Mouse (Mus musculus): ENCODE results near the gene Olfm2. TPM values are rescaled to one million over a fixed set of nuclear protein-coding genes. Genes with fewer than 3 reads are reported as not detected.

Olfm2 gene
- 0.20 and 0.25 TPM in 2 replicates for polyA plus RNA-seq (2015; fragmentation: Nextera tagmentation; extraction: Ambion mirVana)

GRCm38 (mm10) chr9:20746017-20746660 is at the start of gene Olfm2:
TSS of gene Olfm2 (minus strand) at chr9:20746349.
- Histone ChIP-seq H3K4me1 (ENCODE audit: control insufficient read depth, low read depth, low read length) (peaks cover 13% of the 10 kb centered on the region), H3K9ac (ENCODE audit: low read depth, low read length) (no peak within 1 kb of the TSS), H3K27me3 (ENCODE audit: control insufficient read depth, insufficient read depth, low read depth, low read length) (peaks cover 54% of the 10 kb centered on the region), H3K27ac (ENCODE audit: low read length) (no peak within 1 kb of the TSS), H3K4me3 (ENCODE audit: low read depth, low read length) (peak within 1 kb of the TSS; percentile 37), H3K4me2 (ENCODE audit: low read depth, low read length) (peak within 1 kb of the TSS; percentile 56), H3K36me3 (ENCODE audit: control insufficient read depth, insufficient read depth) (no peaks in the 10 kb centered on the region), H3K9me3 (replicated peaks; ENCODE audit: control insufficient read depth, low read length) (no peaks in the 10 kb centered on the region)
- under 1% methylated on average over 44 of the region's 50 CpGs for WGBS (ENCODE audit: insufficient replicate concordance)
- ATAC-seq (ENCODE audit: low read depth) = peak; percentile 35; the same call in 1 of the 2 replicates

GRCm38 (mm10) chr9:20794108-20794806 is 48.1 kb upstream of the Olfm2 start:
- Histone ChIP-seq H3K4me2 (ENCODE audit: low read depth, low read length) (no peak overlapping the region), H3K4me3 (ENCODE audit: low read depth, low read length) (no peak overlapping the region), H3K27ac (ENCODE audit: low read length) (no peak overlapping the region), H3K9ac (ENCODE audit: low read depth, low read length) (no peak overlapping the region), H3K36me3 (ENCODE audit: control insufficient read depth, insufficient read depth) (no peaks in the 10 kb centered on the region), H3K4me1 (ENCODE audit: control insufficient read depth, low read depth, low read length) (no peaks in the 10 kb centered on the region), H3K9me3 (replicated peaks; ENCODE audit: control insufficient read depth, low read length) (no peaks in the 10 kb centered on the region), H3K27me3 (ENCODE audit: control insufficient read depth, insufficient read depth, low read depth, low read length) (no peaks in the 10 kb centered on the region)
- 12% methylated on average over 7 of the region's 7 CpGs for WGBS (ENCODE audit: insufficient replicate concordance)
- ATAC-seq (ENCODE audit: low read depth) = no peak

- no peak for ATAC-seq (ENCODE audit: low read depth)
- Histone ChIP-seq H3K9me3 (replicated peaks; ENCODE audit: control insufficient read depth, low read length) (0 out of 2 replicates have a peak, but pooled peaks cover 3% of the 10 kb centered on the region), H3K36me3 (ENCODE audit: control insufficient read depth, insufficient read depth) (no peaks in the 10 kb centered on the region), H3K4me2 (ENCODE audit: low read depth, low read length) (no peak overlapping the region), H3K4me3 (ENCODE audit: low read depth, low read length) (no peak overlapping the region), H3K4me1 (ENCODE audit: control insufficient read depth, low read depth, low read length) (no peaks in the 10 kb centered on the region), H3K9ac (ENCODE audit: low read depth, low read length) (no peak overlapping the region), H3K27ac (ENCODE audit: low read length) (no peak overlapping the region), H3K27me3 (ENCODE audit: control insufficient read depth, insufficient read depth, low read depth, low read length) (no peaks in the 10 kb centered on the region)
- 61% methylated on average over 3 of the region's 3 CpGs for WGBS (ENCODE audit: insufficient replicate concordance)
Observed at GRCm38 (mm10) chr9:20790345-20790744, 44.2 kb upstream of the Olfm2 start.

- Histone ChIP-seq H3K9me3 (replicated peaks; ENCODE audit: control insufficient read depth, low read length) (0 out of 2 replicates have a peak, but pooled peaks cover 3% of the 10 kb centered on the region), H3K36me3 (ENCODE audit: control insufficient read depth, insufficient read depth) (no peaks in the 10 kb centered on the region), H3K4me3 (ENCODE audit: low read depth, low read length) (no peak overlapping the region), H3K4me2 (ENCODE audit: low read depth, low read length) (no peak overlapping the region), H3K4me1 (ENCODE audit: control insufficient read depth, low read depth, low read length) (no peaks in the 10 kb centered on the region), H3K9ac (ENCODE audit: low read depth, low read length) (no peak overlapping the region), H3K27ac (ENCODE audit: low read length) (no peak overlapping the region), H3K27me3 (ENCODE audit: control insufficient read depth, insufficient read depth, low read depth, low read length) (no peaks in the 10 kb centered on the region)
- peak; percentile 61; the same call in 1 of the 2 replicates for ATAC-seq (ENCODE audit: low read depth)
- WGBS (ENCODE audit: insufficient replicate concordance) = 55% methylated on average over 3 of the region's 4 CpGs
Observed at GRCm38 (mm10) chr9:20789651-20790050, 43.5 kb upstream of the Olfm2 start.

DNA sequence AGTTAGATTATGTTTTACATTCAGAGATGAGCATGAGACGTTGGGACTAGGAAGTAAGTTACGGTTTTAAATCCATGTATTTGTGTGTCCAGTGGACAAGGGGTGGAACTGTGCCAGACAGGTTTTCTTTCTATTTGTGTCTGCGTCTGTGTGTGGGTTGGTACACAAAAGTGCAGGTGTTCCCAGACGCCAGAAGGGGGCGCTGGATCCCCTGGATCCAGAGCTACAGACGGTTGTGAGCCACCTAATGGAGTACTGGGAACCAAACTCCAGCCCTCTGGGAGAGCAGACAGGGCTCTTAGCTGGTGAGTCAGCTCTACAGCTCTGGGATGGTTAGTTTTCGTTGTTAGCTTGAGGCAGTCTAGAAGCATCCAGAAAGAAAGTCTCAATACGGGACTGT is 41.8 kb upstream of the Olfm2 start:
- Histone ChIP-seq H3K27ac (ENCODE audit: low read length) (no peak overlapping the region), H3K36me3 (ENCODE audit: control insufficient read depth, insufficient read depth) (no peaks in the 10 kb centered on the region), H3K4me2 (ENCODE audit: low read depth, low read length) (no peak overlapping the region), H3K9me3 (replicated peaks; ENCODE audit: control insufficient read depth, low read length) (0 out of 2 replicates have a peak, but pooled peaks cover 3% of the 10 kb centered on the region), H3K9ac (ENCODE audit: low read depth, low read length) (no peak overlapping the region), H3K27me3 (ENCODE audit: control insufficient read depth, insufficient read depth, low read depth, low read length) (no peaks in the 10 kb centered on the region), H3K4me1 (ENCODE audit: control insufficient read depth, low read depth, low read length) (no peaks in the 10 kb centered on the region), H3K4me3 (ENCODE audit: low read depth, low read length) (no peak overlapping the region)
- WGBS (ENCODE audit: insufficient replicate concordance) = 66% methylated on average over 8 of the region's 8 CpGs
- no peak for ATAC-seq (ENCODE audit: low read depth)

GRCm38 (mm10) chr9:20785055-20785454 is 38.9 kb upstream of the Olfm2 start:
- Histone ChIP-seq H3K9me3 (replicated peaks; ENCODE audit: control insufficient read depth, low read length) (0 out of 2 replicates have a peak, but pooled peaks cover 3% of the 10 kb centered on the region), H3K4me2 (ENCODE audit: low read depth, low read length) (no peak overlapping the region), H3K27ac (ENCODE audit: low read length) (no peak overlapping the region), H3K4me3 (ENCODE audit: low read depth, low read length) (no peak overlapping the region), H3K9ac (ENCODE audit: low read depth, low read length) (no peak overlapping the region), H3K27me3 (ENCODE audit: control insufficient read depth, insufficient read depth, low read depth, low read length) (no peaks in the 10 kb centered on the region), H3K4me1 (ENCODE audit: control insufficient read depth, low read depth, low read length) (no peaks in the 10 kb centered on the region), H3K36me3 (ENCODE audit: control insufficient read depth, insufficient read depth) (no peaks in the 10 kb centered on the region)
- WGBS (ENCODE audit: insufficient replicate concordance) = 55% methylated on average over 6 of the region's 6 CpGs
- no peak for ATAC-seq (ENCODE audit: low read depth)

- H3K36me3 ChIP-seq (ENCODE audit: control insufficient read depth, insufficient read depth) = no peaks in the 10 kb centered on the region
- H3K9me3 ChIP-seq (replicated peaks; ENCODE audit: control insufficient read depth, low read length) = no peaks in the 10 kb centered on the region
- H3K9ac ChIP-seq (ENCODE audit: low read depth, low read length) = no peak overlapping the region
- H3K4me2 ChIP-seq (ENCODE audit: low read depth, low read length) = no peak overlapping the region
- H3K27ac ChIP-seq (ENCODE audit: low read length) = no peak overlapping the region
- H3K4me3 ChIP-seq (ENCODE audit: low read depth, low read length) = no peak overlapping the region
- 48% methylated on average over 3 of the region's 3 CpGs for WGBS (ENCODE audit: insufficient replicate concordance)
- H3K27me3 ChIP-seq (ENCODE audit: control insufficient read depth, insufficient read depth, low read depth, low read length) = no peaks in the 10 kb centered on the region
- ATAC-seq (ENCODE audit: low read depth) = 0 out of 2 replicates have a peak, but pooled peaks have one; percentile 11
- H3K4me1 ChIP-seq (ENCODE audit: control insufficient read depth, low read depth, low read length) = no peaks in the 10 kb centered on the region
Observed at GRCm38 (mm10) chr9:20781286-20781685, 35.1 kb upstream of the Olfm2 start.

GRCm38 (mm10) chr9:20765274-20765673 is 19.1 kb upstream of the Olfm2 start:
- Histone ChIP-seq H3K9ac (ENCODE audit: low read depth, low read length) (no peak overlapping the region), H3K4me1 (ENCODE audit: control insufficient read depth, low read depth, low read length) (peaks cover 4% of the 10 kb centered on the region), H3K27me3 (ENCODE audit: control insufficient read depth, insufficient read depth, low read depth, low read length) (peaks cover 6% of the 10 kb centered on the region), H3K27ac (ENCODE audit: low read length) (no peak overlapping the region), H3K36me3 (ENCODE audit: control insufficient read depth, insufficient read depth) (no peaks in the 10 kb centered on the region), H3K4me3 (ENCODE audit: low read depth, low read length) (no peak overlapping the region), H3K4me2 (ENCODE audit: low read depth, low read length) (no peak overlapping the region), H3K9me3 (replicated peaks; ENCODE audit: control insufficient read depth, low read length) (no peaks in the 10 kb centered on the region)
- WGBS (ENCODE audit: insufficient replicate concordance) = 9% methylated on average over 2 of the region's 2 CpGs
- no peak for ATAC-seq (ENCODE audit: low read depth)

- Histone ChIP-seq H3K27ac (ENCODE audit: low read length) (no peak overlapping the region), H3K4me1 (ENCODE audit: control insufficient read depth, low read depth, low read length) (peaks cover 4% of the 10 kb centered on the region), H3K4me2 (ENCODE audit: low read depth, low read length) (no peak overlapping the region), H3K9me3 (replicated peaks; ENCODE audit: control insufficient read depth, low read length) (no peaks in the 10 kb centered on the region), H3K4me3 (ENCODE audit: low read depth, low read length) (no peak overlapping the region), H3K36me3 (ENCODE audit: control insufficient read depth, insufficient read depth) (no peaks in the 10 kb centered on the region), H3K27me3 (ENCODE audit: control insufficient read depth, insufficient read depth, low read depth, low read length) (peaks cover 6% of the 10 kb centered on the region), H3K9ac (ENCODE audit: low read depth, low read length) (no peak overlapping the region)
- 65% methylated on average over 1 of the region's 1 CpGs for WGBS (ENCODE audit: insufficient replicate concordance)
- no peak for ATAC-seq (ENCODE audit: low read depth)
Observed at GRCm38 (mm10) chr9:20763099-20763498, 16.9 kb upstream of the Olfm2 start.

Data from liver, embryonic 16.5 days (tissue).